Mouse (Mus musculus): ENCODE results near the gene Mdm1.

Mdm1 gene

DNA sequence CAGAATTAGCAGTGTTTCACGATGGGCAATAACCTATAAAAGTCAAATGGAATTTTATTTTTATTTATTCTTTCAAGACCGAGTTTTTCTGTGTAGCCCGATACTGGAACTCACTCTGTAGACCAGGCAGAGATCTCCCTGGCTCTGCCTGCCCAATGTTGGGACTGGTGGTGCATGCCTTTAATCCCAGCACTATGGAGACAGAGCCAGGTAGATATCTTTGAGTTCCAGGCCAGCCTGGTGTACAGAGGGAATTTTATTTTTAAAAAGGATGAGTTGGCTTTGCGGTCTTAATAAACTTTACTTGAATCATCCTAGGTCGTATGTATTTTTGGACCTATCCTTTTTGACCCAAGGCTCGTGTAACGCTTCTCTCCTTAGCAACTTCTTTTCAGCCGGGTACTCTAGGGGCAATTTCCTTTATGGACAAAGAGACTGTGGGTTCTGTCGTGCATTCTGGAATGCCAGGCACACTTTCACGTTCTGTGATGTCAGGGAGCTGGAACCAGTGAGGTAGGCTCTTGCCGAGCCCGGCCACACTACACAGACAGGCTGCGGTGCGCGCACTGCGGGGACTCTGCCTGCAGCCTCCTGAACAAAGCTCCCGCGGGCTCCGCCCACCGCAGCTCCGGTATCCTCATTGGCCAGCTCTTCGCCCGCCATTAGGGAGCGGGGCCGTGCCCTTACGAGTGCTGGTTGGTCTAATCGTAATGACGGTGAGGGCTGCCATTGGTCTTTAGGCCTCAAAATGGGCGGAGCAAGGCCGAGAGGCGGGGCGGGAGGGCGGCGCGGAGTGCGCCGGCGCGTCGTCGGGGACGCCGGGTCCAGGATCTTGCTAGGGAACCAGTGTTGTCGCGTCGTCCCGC lies at the start of gene Mdm1:
Gene Mdm1 (plus strand): TSS at position 794 of the 866 bp plus-strand sequence.
- peak; percentile 99 for DNase-seq (ENCODE audit: low spot score)

DNA sequence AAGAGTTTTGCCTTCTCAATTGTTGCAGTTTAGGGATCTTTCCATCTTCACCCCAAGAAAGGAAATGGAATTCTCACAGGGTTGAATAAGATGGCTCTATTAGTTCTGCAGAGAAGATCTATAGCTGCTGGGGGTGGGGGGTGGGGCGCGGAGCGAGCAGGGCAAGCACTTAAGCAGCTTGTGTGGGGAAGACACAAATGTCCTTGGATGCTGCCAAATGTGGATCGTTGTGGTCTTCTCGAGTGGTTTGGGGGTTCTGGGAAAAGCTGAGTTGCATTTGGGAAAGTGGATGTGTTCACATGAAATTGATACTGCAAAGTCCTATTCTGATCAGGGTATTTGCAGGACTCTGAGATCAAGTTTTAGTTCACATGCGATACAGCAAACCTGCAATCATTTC lies 48.9 kb upstream of the Mdm1 start:
- DNase-seq (ENCODE audit: low spot score): no peak

DNA sequence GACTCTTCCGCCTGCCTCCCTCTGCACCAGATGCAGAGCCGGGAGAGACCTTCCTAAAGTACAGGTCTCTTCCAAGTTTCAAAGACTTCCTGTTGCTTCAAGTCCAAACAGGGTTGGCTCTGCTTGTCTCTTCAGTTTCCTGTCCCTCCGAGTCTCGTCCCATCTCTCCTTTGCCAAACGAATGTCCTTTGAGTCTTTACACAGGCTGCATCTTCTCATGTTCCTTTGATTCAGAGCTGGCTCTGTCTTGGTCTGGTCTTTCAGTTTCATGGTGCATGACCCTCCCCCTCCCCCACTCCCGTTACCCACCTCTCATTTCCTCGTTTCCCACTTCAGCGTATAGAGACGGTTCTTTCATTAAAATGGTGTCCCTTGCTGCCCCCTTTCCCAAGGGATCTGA lies 47.9 kb upstream of the Mdm1 start:
- DNase-seq (ENCODE audit: low spot score): no peak

DNA sequence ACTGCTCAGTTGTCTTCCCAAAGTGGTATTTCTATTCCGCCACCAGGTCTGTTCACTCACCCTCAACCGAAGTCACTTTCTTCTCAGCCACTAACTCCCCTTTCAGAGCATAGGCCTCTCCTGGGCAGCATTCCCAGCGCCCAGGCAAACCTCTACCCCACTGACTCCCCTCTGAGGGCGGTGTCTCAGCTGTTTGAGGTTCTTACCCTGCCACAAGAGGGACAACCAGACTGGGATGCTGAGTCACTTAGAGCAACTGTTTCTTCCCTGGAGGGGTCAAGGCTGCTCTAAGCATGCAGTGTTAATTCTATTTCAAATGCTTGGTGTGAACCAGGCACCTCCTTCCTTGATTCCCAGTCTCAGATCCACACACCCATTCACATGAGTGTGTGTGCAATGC lies 46.8 kb upstream of the Mdm1 start:
- DNase-seq (ENCODE audit: low spot score): no peak

DNA sequence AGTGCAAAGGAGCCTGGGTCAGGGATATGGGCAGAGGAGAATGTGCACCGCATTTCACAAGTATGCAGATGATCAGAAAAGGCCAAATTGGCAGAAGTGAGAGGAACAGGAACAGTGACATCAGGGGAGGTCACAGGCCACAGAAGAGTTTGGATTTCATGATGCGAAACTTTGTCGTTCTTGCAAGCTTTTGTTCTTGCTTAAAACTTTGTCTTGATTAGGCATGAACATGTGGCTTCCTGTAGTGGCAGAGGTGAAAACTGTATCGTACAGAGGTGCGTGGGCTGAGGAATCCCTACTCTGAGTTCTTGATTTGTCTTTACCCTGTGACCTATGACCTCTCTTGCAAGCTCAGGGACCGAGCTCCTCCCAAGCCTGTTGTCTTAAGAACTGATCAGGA lies 45.4 kb upstream of the Mdm1 start:
- peak; percentile 43 for DNase-seq (ENCODE audit: low spot score)

DNA sequence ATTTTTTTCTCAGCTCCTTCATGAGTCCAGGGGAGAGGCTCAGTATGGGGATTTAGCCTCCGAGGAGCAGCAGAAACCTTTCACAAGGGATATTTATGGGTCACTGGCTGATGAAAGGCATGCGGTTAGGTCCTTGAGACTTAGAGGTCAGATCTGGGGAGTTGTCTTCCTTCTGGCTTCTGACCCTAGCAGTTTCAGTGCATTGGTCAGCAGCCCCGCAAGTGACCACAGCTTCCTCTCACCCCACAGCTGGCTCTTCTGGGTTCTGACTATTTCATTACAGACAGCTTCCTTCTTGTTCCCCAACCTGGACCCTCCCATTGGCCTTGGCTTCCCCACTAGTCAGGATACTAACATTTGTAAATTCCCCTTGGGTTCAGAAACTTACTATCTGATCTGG lies 43.7 kb upstream of the Mdm1 start:
- peak; percentile 66 for DNase-seq (ENCODE audit: low spot score)

DNA sequence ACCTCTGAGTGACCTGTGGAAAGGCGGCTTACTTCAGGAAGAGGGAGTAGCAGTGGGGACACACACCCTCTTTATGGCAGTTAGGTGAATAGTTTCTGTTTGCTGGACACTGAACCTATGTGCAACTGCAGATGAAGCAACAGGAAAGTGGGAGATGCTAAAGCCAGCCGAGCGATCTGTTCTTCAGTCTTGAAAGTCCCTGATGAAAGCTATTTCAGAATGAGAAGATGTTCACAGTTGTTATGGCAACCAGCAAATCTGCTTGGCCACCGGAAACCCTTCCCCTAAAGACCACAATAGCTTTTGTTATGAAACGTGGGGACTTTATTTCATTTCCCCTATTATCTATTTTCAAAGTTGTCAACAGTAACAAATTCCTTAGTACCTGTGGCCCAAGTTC lies 41.0 kb upstream of the Mdm1 start:
- no peak for DNase-seq (ENCODE audit: low spot score)

DNA sequence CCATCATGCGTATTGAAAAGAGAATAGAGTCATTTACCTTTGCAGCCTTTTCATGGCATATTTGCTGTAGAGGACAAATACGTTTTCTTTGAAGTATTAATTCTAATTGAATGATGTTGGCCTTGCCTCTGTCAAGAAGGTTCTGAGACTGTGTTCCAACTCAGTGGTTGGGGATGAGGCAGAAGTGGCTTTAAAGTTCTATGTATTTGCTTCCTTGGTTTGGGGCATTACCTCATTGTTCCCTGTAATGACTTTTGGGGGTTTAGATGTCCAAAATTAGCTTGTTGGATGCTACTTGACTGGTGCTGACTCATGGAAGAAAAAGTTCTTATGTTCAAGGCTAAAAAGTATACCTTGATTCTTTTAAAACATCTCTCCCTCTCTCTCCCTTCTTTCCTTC lies 40.6 kb upstream of the Mdm1 start:
- DNase-seq (ENCODE audit: low spot score): no peak

DNA sequence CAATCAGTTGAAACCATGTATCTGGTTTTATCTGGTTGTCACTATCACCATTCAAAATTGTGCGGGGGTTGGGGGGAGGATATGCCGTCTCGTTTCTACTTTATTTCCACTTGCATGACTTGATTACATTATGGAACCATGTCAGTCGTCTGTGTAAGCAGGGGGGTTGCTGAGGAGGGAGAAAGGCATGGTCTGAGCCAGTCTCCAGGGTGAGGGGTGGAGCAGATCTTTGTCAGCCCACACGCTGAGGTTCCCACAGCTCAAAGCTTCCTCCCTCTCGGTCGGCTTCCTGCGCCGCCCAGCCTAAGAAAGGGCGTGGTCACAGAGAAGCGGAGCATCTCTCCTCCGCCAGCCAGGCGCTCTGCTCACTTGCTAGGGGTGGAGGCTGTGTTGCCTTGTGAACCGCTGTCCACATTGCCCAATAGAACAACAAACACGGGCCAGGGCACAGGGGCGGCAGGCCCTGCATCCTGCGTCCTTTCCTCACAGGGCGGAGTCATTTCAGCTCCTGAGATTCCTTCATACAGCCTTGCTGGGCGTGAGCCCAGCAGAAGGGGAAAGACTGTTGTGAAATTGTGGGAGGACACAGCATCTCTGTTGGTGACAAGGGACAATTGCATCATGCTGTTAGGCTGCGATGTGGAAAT lies 38.5 kb upstream of the Mdm1 start:
- DNase-seq (ENCODE audit: low spot score): peak; percentile 97

DNA sequence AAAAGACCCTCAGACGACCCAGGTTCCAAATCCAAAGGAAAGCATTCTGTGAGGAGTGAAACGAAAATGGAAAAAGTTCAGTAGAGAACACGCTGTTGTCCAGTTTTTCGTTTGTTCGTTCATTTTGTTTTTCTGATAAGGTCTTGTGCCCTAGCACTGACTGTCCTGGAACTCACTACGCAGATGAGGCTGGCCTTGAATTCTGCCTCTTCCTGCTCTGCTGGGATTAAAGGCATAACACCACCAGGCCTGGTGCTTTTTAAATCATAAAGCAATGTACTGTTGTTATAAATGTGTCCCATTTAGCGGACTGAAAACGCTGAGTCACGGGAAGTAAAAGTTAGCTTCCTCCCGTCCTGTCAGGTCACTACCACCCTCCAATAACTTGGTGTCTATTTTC lies 37.7 kb upstream of the Mdm1 start:
- DNase-seq (ENCODE audit: low spot score): no peak

DNA sequence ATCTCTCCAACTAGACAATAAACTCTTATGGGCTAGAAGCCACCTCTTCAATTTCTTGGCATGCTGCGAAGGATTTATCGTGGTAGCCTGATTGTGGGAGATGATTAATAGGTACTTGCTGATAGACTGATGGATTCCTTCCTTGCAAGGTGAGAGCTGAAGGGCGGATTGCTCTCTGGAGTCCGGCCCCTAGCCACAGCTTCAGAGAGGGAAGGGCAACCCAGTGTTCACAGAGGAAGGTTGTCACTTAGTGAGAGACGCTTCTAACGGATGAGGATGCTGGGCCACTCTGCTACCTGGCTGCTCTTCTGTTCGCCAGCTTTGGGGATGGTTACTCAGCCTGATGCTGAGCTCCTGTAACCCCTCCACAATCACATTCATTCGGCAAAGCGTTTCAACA lies 34.6 kb upstream of the Mdm1 start:
- DNase-seq (ENCODE audit: low spot score): no peak

DNA sequence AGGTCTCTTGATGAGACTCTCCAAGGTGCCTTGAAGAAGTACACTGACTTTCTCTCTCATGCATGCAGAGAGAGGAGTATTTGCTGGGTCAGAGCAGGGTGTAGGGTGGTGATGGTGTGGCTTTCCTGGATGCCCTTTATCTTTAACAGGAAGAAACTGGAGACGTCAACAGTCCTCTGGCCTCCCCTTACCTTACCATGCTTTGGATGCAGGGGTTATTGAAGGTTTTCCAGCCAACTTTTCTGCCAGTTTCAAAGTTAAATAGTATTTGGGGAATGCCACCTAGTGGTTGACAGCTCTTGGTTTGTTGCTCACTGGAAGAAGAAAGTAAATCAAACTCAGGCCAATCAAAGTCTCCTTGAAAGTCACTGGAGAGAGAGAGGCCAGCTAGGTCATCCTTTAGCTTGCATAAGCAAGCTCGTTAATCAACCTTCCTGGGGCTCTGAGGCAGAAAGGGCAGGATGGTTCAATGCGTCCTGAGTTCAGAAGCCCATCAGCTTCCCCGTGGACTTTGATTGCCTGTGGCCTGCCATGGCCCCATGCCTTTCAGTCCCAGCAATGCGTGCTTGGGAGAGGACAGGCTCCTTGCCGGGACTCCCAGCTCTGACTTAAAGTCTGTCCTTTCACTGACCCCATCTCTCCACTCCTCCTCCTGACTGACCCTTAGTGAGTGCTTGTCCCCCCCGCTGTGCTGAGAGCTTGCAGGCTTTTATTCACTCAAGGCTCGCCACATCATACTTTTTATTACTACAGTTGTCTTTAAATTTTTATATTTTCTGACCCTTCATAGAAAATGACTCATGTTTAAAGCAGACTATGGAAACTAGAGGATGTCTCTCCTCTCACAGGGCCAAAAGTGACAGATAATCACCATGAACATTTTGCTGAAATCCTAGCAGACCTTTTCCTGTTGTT lies 31.3 kb upstream of the Mdm1 start:
- peak; percentile 78 for DNase-seq (ENCODE audit: low spot score)

DNA sequence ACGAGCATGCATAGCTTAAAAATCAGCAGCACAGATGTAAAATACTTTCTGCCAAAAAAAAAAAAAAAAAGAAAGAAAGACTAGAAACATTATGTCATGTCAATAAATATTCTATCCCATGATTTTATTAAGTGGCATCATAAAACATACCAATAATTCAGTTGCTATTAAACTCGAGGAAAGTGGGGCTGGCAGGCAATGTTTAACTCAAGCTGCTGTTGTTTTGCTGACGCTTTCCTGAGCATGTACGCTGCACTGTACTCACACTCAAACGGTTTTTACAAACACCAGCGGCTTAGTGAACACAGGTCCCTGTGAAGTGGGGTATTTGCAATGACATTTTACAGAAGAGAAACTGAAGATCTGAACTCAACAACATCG lies 30.7 kb upstream of the Mdm1 start:
- DNase-seq (ENCODE audit: low spot score): no peak

DNA sequence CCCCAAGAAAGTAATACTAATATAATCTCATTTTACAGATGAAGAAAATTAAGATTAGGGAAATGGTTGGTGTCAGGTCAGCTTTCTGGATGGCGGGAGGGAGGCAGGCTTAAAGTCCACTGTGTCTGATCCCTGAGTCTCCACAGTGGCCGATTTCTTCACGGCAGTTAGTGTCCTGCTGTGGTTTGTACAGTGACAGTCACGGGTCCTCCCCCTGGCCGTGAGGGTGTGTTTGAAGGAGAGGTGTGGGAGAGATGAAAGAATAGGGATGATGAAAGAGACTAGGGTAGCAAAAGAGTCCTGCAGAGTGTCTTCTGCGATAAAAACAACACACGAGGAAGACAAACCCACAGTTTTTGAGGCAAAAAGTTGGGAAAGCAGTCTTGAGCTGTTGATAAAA lies 30.0 kb upstream of the Mdm1 start:
- no peak for DNase-seq (ENCODE audit: low spot score)

DNA sequence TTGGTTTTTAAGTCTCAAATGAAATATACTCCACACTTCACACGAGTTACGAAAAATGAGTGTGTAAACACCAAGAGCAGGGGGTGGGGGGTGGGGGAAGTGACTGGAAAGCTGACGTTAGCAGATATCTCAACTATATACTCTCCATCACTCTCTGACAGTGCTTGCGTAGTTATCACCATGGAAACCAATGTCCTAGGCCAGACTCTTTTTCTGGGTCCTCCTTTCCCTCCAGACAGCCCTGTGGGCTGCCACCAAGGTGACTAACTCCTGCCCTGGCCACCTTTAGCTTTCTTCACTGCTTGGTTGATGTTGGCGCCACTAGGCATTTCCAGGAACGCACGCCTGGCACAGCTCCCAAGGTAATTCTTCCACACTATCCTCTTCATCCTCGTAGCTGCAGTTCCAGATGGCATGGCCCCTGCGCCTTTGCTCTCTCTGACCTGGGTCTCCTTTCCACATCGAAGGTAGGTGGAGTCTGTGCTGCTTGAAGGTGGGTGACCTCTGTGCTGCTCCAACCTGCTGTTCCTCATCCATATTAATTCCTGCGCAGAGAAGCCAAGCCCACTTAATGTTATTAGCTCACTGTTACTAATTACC lies 29.2 kb upstream of the Mdm1 start:
- DNase-seq (ENCODE audit: low spot score): no peak

DNA sequence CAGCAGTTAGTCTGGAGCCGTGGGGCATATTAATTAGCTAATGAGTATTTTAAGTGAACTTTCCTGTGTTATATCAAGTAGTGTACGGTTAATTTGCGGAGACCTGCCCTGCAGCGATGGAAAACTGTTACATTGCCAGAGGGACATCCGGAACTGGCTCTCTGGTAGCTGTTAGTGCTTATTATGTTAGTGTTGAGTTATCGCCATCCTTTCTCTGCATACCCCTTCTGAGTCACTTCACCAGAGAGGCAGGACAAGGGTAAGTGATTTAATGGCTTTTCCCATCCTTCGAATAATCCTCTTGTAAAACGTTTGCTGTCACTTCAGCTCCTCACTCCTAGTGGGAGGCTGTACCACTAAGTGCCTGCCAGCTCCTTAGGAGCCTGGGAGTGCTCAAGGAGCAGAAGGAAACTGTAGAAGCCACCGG lies 28.3 kb upstream of the Mdm1 start:
- DNase-seq (ENCODE audit: low spot score): no peak

DNA sequence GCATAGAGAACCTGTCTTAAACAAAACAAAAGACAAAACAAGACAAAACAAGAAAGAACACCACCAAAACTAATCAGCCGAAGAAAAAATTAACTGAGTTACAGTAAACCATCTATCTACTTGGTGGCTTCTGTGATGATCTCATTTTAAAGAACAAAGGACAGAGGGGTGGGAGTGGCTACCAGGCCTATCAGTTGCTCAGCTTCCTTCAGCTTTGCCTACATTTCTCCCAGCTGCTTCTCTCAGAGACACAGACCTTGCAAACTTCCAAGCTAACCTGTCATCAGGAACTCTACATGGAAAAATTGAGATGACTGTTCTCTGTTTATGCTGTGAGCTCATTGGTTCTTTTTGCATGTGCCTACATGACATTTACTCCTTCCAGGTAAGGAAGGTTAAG lies 27.3 kb upstream of the Mdm1 start:
- DNase-seq (ENCODE audit: low spot score): no peak

DNA sequence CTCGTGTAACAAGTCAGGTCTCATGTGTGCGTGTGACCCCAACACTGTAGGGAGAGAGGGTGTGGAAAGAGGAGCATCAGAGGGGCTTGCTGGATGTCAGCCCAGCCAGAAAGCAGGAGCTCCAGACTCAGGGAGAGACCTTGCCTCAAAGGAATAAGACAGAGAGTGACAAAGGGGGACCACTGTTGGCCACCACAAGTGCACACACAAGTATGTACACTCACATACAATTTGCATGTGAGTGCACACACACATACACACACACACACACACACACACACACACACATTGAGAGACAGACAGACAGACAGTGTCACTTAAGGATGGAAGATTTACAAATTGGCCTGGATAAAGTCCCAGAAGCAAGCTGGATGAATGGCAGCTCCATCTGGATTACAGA lies 25.2 kb upstream of the Mdm1 start:
- DNase-seq (ENCODE audit: low spot score): no peak

DNA sequence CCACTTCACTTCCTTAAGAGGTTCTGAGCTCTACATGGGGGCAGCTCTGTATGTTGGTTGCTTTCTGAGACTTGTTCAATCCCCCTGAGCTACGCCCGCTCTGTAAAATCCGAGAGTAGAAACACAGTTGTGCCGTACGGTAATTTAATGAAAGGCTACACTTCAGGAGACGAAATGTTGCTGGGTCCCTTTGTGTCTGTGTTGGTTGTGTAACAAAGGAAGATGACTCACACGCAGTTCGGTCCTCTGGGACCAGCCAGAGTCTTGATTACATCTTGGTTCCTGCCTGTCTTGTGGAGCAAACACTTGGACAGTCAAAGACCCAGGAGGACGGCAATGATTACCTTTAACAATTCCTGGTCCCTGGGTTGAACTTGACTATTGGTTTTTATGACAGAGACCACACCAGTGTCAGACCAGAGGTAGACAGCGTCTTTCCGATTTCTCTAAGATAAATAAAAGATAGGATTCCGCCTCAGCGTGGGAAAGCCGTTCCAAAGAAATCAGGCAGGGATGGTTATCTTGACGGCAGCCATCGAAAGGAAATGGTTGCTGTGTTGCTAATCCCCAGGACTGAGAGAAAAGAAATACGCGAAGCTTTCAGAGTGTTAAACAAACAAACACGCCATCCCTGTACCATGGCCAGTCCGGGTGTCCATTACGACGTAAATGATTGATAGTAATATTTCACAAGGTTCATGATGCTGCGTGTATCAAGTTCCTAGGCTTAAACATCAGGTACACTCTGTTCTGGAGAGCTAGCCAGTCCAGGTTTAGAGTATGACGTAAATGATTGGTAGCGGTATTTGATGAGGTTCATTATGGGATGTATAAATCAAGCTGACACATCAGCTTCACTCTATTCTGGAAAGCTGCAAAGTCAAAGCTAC lies 20.3 kb upstream of the Mdm1 start:
- peak; percentile 47 for DNase-seq (ENCODE audit: low spot score)

DNA sequence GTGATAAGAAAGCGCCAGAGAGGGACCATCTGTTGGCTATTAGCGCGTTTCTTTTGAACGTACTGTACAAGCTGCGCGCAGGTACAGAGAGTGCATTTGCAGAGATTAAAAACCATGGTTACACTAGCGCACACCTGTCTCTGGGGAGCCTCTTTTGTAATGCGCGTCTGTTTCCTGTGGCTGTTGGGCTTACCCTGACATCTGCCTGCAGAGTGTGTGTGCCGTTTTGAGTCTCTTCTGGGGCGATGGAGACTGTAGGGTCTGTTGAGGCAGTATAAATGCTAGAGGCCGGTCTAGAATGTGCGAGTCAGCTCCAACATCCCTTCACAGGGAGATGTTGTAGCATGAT lies 19.7 kb upstream of the Mdm1 start:
- no peak for DNase-seq (ENCODE audit: low spot score)

DNA sequence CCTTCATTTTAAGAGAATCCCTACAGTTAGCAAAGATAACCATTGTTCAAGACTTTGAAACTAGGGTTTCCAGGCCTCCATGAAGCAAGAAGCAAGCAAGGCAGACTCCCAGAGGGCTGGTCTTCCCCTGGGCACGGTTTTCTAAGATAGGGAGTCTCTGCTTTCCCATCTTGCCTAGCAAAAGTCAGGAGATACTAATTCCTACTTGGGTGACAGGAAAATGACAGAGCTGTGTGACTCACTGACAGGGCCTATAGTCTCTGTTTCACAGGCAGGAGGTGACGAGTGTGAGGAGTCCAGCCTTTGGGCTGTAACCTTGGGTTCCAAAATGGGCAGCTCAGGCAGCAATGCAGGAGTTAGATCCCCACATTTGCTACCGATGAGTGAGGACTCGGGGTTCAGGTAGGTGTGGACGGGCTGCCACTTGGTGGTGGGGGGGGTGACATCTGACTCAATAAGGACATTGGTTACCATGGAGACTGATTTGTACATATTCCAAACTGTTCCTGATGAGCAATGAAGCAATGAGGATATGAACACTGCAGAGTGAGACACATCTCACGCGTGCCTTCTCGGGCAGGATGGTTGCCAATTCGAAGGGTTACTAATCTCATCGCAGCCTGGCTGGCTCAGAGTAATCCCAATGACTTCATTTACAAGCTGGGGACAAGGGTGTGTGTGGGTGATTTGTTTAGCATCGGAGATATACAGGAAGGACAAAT lies 19.0 kb upstream of the Mdm1 start:
- no peak for DNase-seq (ENCODE audit: low spot score)

Data from lung, postnatal 25 days (tissue).